Mouse (Mus musculus) CD8-positive naive resting alpha-beta T cell, adult 2 months (primary cell): ENCODE results near the gene Dnajc3.

ENCODE experiments used
- DNase-seq, 2 experiments: peaks; one replicate each; pipeline ENCODE4 v3.0.0; 2022; ENCODE audit warnings: low read depth in 2 of 2, low spot score in 2 of 2

The Dnajc3 gene

DNA sequence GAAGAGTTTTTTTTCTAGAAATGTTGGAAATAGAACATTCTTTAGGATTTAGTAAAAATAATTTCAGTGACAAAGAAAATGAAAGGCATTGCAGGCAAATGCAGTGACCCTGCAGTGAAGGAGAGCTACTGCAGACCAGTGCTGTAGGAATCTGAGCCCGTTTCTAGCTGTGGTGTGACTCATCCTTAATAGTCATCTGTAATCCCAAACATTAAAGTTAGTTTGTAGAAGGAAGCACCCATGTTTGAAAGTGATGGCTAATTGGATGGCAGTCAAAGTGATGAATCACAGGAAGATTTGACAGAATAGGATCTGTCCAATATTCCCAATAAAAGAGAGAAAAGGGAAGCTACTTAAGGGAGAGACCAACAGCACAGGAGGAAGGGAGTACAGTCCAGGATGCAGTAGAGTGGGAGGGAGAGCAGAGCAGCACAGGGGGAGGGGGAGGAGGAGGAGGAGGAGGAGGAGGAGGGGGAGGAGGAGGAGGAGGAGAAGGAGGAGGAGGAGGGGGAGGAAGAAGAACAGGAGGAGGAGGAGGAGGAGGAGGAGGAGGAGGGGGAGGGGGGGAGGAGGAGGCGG is 90.0 kb downstream of the Dnajc3 start:
- no peak for DNase-seq
